Mouse (Mus musculus): ENCODE results near the gene Tmc5. TPM values are rescaled to one million over a fixed set of nuclear protein-coding genes. Genes with fewer than 3 reads are reported as not detected.
A peak's percentile ranks its signal among the peaks of the same experiment; 100 is the strongest.

The Tmc5 gene
- total RNA-seq, 1 experiment: 0.80 TPM

DNA sequence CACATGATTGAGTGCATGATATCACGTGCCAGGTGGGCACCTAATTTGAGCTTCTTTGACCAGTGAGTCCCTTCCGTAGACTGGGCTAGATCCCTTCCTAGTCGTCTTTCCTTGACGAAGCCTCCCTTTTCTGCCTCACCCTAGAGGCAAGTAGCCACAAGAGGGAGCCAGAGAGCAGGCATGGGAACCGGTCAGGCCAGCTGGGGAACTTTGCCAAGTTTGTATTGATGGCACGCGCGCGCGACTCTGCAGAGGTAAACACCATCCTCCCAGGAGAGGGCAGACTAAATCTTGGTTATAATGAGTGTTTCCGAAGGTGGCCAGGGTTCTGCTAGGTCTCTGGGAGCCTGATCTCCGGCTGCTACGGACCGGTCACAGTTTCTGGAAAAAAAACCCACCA is 1.9 kb upstream of the Tmc5 start:
- TF ChIP-seq ZC3H11A (IDR thresholded peaks at IDR 0.05; ENCODE audit: borderline replicate concordance, low read depth, low read length): peak; percentile 87
- TF ChIP-seq CHD2 (IDR thresholded peaks at IDR 0.05; ENCODE audit: low read depth, low read length): no peak
- 0 out of 2 replicates have a peak, but pooled peaks have one; percentile 27 for TF ChIP-seq MAFK (IDR thresholded peaks at IDR 0.05; ENCODE audit: insufficient read depth, low read depth, low read length)
- no peak for TF ChIP-seq ZNF384 (IDR thresholded peaks at IDR 0.05; ENCODE audit: low read depth, low read length)
- peak; percentile 57; the same call in 1 of the 2 replicates for TF ChIP-seq HCFC1 (IDR thresholded peaks at IDR 0.05; ENCODE audit: borderline replicate concordance, insufficient read depth, low read length)
- H3K4me3 ChIP-seq (ENCODE audit: insufficient read depth in 1 of 2, low read depth in 1 of 2, low read length in 2 of 2, poor library complexity in 1 of 2, severe bottlenecking in 1 of 2): peak overlapping the region in 1 of 2 experiments; percentile 45; a peak in 2 of 4 replicates
- in situ Hi-C loops (cut with MboI; ENCODE audit: low sequenced_read_pairs in 2 of 2, unreplicated experiment in 2 of 2): loop anchor here (10.0 to 25.0 kb wide), 2 partner anchors 100 to 283 kb away; no protein-coding TSS in a partner anchor
- DNase-seq (ENCODE audit: low read depth, low spot score): peak; percentile 93
- no peaks in the 10 kb centered on the region for H3K9me3 ChIP-seq (ENCODE audit: control insufficient read depth, insufficient read depth, low read depth, low read length)
- H3K4me1 ChIP-seq (ENCODE audit: control insufficient read depth in 2 of 2, insufficient read depth in 2 of 2, low read length in 2 of 2, poor library complexity in 1 of 2): peaks cover 19 to 26% of the 10 kb centered on the region in 2 experiments
- H3K9ac ChIP-seq (ENCODE audit: insufficient read depth, low read depth, low read length, poor library complexity, severe bottlenecking): no peak overlapping the region
- H3K27ac ChIP-seq (ENCODE audit: insufficient read depth, low read depth, low read length, poor library complexity, severe bottlenecking): no peak overlapping the region
- no peaks in the 10 kb centered on the region; the same call in 1 of the 2 replicates for H3K36me3 ChIP-seq (ENCODE audit: control insufficient read depth, insufficient read depth, low read length, poor library complexity, severe bottlenecking)

GRCm38 (mm10) chr7:118596271-118596670 is 826 bp upstream of the Tmc5 start:
- H3K4me1 ChIP-seq (ENCODE audit: control insufficient read depth in 2 of 2, insufficient read depth in 2 of 2, low read length in 2 of 2, poor library complexity in 1 of 2): peaks cover 19 to 26% of the 10 kb centered on the region in 2 experiments
- in situ Hi-C loops (cut with MboI; ENCODE audit: low sequenced_read_pairs in 2 of 2, unreplicated experiment in 2 of 2): loop anchor here (10.0 to 25.0 kb wide), 2 partner anchors 99 to 284 kb away; no protein-coding TSS in a partner anchor
- no peaks in the 10 kb centered on the region; the same call in 1 of the 2 replicates for H3K36me3 ChIP-seq (ENCODE audit: control insufficient read depth, insufficient read depth, low read length, poor library complexity, severe bottlenecking)
- TF ChIP-seq ZC3H11A (IDR thresholded peaks at IDR 0.05; ENCODE audit: borderline replicate concordance, low read depth, low read length): no peak
- no peak for TF ChIP-seq MAFK (IDR thresholded peaks at IDR 0.05; ENCODE audit: insufficient read depth, low read depth, low read length)
- no peak for TF ChIP-seq HCFC1 (IDR thresholded peaks at IDR 0.05; ENCODE audit: borderline replicate concordance, insufficient read depth, low read length)
- TF ChIP-seq CHD2 (IDR thresholded peaks at IDR 0.05; ENCODE audit: low read depth, low read length): no peak
- TF ChIP-seq ZNF384 (IDR thresholded peaks at IDR 0.05; ENCODE audit: low read depth, low read length): no peak
- no peak for DNase-seq (ENCODE audit: low read depth, low spot score)
- H3K9me3 ChIP-seq (ENCODE audit: control insufficient read depth, insufficient read depth, low read depth, low read length): no peaks in the 10 kb centered on the region
- H3K4me3 ChIP-seq (ENCODE audit: insufficient read depth in 1 of 2, low read depth in 1 of 2, low read length in 2 of 2, poor library complexity in 1 of 2, severe bottlenecking in 1 of 2): no peak overlapping the region
- H3K27ac ChIP-seq (ENCODE audit: insufficient read depth, low read depth, low read length, poor library complexity, severe bottlenecking): no peak overlapping the region
- no peak overlapping the region for H3K9ac ChIP-seq (ENCODE audit: insufficient read depth, low read depth, low read length, poor library complexity, severe bottlenecking)

- H3K9ac ChIP-seq (ENCODE audit: insufficient read depth, low read depth, low read length, poor library complexity, severe bottlenecking): no peak overlapping the region
- no peaks in the 10 kb centered on the region; the same call in 1 of the 2 replicates for H3K36me3 ChIP-seq (ENCODE audit: control insufficient read depth, insufficient read depth, low read length, poor library complexity, severe bottlenecking)
- H3K4me1 ChIP-seq (ENCODE audit: control insufficient read depth in 2 of 2, insufficient read depth in 2 of 2, low read length in 2 of 2, poor library complexity in 1 of 2): peaks cover 0 to 11% of the 10 kb centered on the region in 2 experiments; a peak in 2 of 4 replicates
- in situ Hi-C loops (cut with MboI; ENCODE audit: low sequenced_read_pairs in 2 of 2, unreplicated experiment in 2 of 2): loop anchor here (10.0 to 25.0 kb wide), 2 partner anchors 95 to 288 kb away; no protein-coding TSS in a partner anchor
- H3K4me3 ChIP-seq (ENCODE audit: insufficient read depth in 1 of 2, low read depth in 1 of 2, low read length in 2 of 2, poor library complexity in 1 of 2, severe bottlenecking in 1 of 2): no peak overlapping the region
- H3K27ac ChIP-seq (ENCODE audit: insufficient read depth, low read depth, low read length, poor library complexity, severe bottlenecking): no peak overlapping the region
- DNase-seq (ENCODE audit: low read depth, low spot score): no peak
- no peaks in the 10 kb centered on the region for H3K9me3 ChIP-seq (ENCODE audit: control insufficient read depth, insufficient read depth, low read depth, low read length)
- TF ChIP-seq MAFK (IDR thresholded peaks at IDR 0.05; ENCODE audit: insufficient read depth, low read depth, low read length): no peak
- no peak for TF ChIP-seq ZC3H11A (IDR thresholded peaks at IDR 0.05; ENCODE audit: borderline replicate concordance, low read depth, low read length)
- no peak for TF ChIP-seq CHD2 (IDR thresholded peaks at IDR 0.05; ENCODE audit: low read depth, low read length)
- no peak for TF ChIP-seq HCFC1 (IDR thresholded peaks at IDR 0.05; ENCODE audit: borderline replicate concordance, insufficient read depth, low read length)
- no peak for TF ChIP-seq ZNF384 (IDR thresholded peaks at IDR 0.05; ENCODE audit: low read depth, low read length)
These were observed 3.0 kb downstream of the Tmc5 start for GRCm38 (mm10) chr7:118599954-118600631.

DNA sequence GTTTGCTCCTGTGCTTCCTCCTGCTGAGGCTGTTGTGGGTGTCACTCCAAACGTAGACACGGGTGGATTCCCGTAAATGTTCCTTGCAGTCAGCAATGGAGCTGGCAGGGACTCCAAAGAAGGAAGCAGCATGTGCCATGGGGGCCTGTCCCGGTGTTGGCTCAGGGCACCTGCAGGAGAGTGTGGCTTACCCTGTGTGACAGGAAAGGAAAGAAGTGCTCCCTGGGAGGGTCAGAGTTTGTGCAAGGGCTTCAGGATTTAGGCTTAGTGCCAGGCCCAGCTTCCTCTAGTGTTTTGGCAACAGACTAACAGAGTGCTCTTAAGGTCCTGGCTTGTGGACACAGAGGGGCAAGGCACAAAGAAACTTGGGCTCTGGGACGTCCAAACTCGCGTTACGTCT is 7.7 kb downstream of the Tmc5 start:
- TF ChIP-seq ZC3H11A (IDR thresholded peaks at IDR 0.05; ENCODE audit: borderline replicate concordance, low read depth, low read length): no peak
- no peak for TF ChIP-seq ZNF384 (IDR thresholded peaks at IDR 0.05; ENCODE audit: low read depth, low read length)
- no peak for TF ChIP-seq MAFK (IDR thresholded peaks at IDR 0.05; ENCODE audit: insufficient read depth, low read depth, low read length)
- TF ChIP-seq CHD2 (IDR thresholded peaks at IDR 0.05; ENCODE audit: low read depth, low read length): no peak
- no peak for TF ChIP-seq HCFC1 (IDR thresholded peaks at IDR 0.05; ENCODE audit: borderline replicate concordance, insufficient read depth, low read length)

More for the DNA sequence above, 7.7 kb downstream of the Tmc5 start:
- no peaks in the 10 kb centered on the region for H3K36me3 ChIP-seq (ENCODE audit: control insufficient read depth, insufficient read depth, low read length, poor library complexity, severe bottlenecking)
- no peak overlapping the region for H3K4me3 ChIP-seq (ENCODE audit: insufficient read depth in 1 of 2, low read depth in 1 of 2, low read length in 2 of 2, poor library complexity in 1 of 2, severe bottlenecking in 1 of 2)
- H3K27ac ChIP-seq (ENCODE audit: insufficient read depth, low read depth, low read length, poor library complexity, severe bottlenecking): no peak overlapping the region
- H3K4me1 ChIP-seq (ENCODE audit: control insufficient read depth in 2 of 2, insufficient read depth in 2 of 2, low read length in 2 of 2, poor library complexity in 1 of 2): no peaks in the 10 kb centered on the region
- in situ Hi-C loops (cut with MboI; ENCODE audit: low sequenced_read_pairs in 2 of 2, unreplicated experiment in 2 of 2): no loop called here
- H3K9ac ChIP-seq (ENCODE audit: insufficient read depth, low read depth, low read length, poor library complexity, severe bottlenecking): no peak overlapping the region
- DNase-seq (ENCODE audit: low read depth, low spot score): no peak
- H3K9me3 ChIP-seq (ENCODE audit: control insufficient read depth, insufficient read depth, low read depth, low read length): no peaks in the 10 kb centered on the region
